9 mouse cellular contexts compared by ENCODE assay signal in genomic region chr10:128888941-128889827, GRCm38 (mm10). TPM values are rescaled to one million over a fixed set of nuclear protein-coding genes. Genes with fewer than 3 reads are reported as not detected.
DNase-seq lines count a peak whose midpoint lies in the region; ATAC-seq and TF ChIP-seq lines count a peak whose summit lies in the region.
"Had no signal": no experiment of that assay in that cellular context is flagged by ENCODE, and none has a peak within 500 bp of the region (broad histone marks: within the 10 kb centered on the region; RNA-seq: fewer than 3 reads in every experiment).

No protein-coding gene starts in this region.

- no peaks in the 10 kb centered on the region for H3K36me3 ChIP-seq in kidney, adult 2 months (ENCODE audit: control insufficient read depth, insufficient read depth, low read length)
- H3K36me3 ChIP-seq in myocyte (ENCODE audit: control insufficient read depth, insufficient read depth), result no peaks in the 10 kb centered on the region

- peak; percentile 21 for DNase-seq in kidney, adult 2 months
- DNase-seq in kidney, adult 11 months, result no peak
- peak; percentile 86 for DNase-seq in embryo, embryonic 9.5 days (ENCODE audit: extremely low spot score)
- peak; percentile 22 for DNase-seq in induced T-regulatory cell, adult 2 months (ENCODE audit: low read depth)
- DNase-seq in gastrocnemius, adult 8-10 months (ENCODE audit: low spot score in 2 of 2), result no peak
- DNase-seq in lung, postnatal 10 days, result no peak

- no peak for TF ChIP-seq POLR2A in kidney, adult 2 months (IDR thresholded peaks at IDR 0.05; ENCODE audit: low read depth, low read length)
- TF ChIP-seq POLR2A in myocyte (IDR thresholded peaks at IDR 0.05; ENCODE audit: insufficient read length, low read depth), result no peak

- TF ChIP-seq CTCF in kidney, adult 2 months (conservative IDR thresholded peaks at IDR 0.05; ENCODE audit: insufficient read depth, insufficient read length, low read depth, low read length), result no peak

- no peak overlapping the region for H3ac ChIP-seq in myocyte (ENCODE audit: control insufficient read depth, insufficient read length)

- H3K27ac ChIP-seq in kidney, adult 2 months (ENCODE audit: insufficient read depth, low read depth, low read length), result 0 out of 2 replicates have a peak overlapping the region, but pooled peaks have one; percentile 26
- H3K27ac ChIP-seq: macrophage had no signal

- H3K4me3 ChIP-seq in kidney, adult 2 months (ENCODE audit: insufficient read depth, low read depth, low read length), result peak overlapping the region; percentile 11
- peak overlapping the region; percentile 40 for H3K4me3 ChIP-seq in myocyte

- whole genome bisulfite sequencing in kidney, adult 2 months, result 10% methylated on average over 7 of the region's 7 CpGs

- 0 out of 2 replicates have a peak, but pooled peaks cover 2% of the 10 kb centered on the region for H3K4me1 ChIP-seq in kidney, adult 2 months (ENCODE audit: control insufficient read depth, insufficient read depth, low read length)

- no peaks in the 10 kb centered on the region for H3K27me3 ChIP-seq in kidney, adult 2 months (replicated peaks; ENCODE audit: control insufficient read depth, insufficient read depth, low read length)
- H3K27me3 ChIP-seq in myocyte (ENCODE audit: control insufficient read depth, insufficient read depth, insufficient read length), result no peaks in the 10 kb centered on the region

- peaks cover 4% of the 10 kb centered on the region for H3K79me2 ChIP-seq in myocyte (ENCODE audit: control insufficient read depth, insufficient read depth)

- H3K4me2 ChIP-seq in myocyte (ENCODE audit: low read depth), result peak overlapping the region; percentile 96

- ATAC-seq in erythroblast, adult 5-6 weeks (replicated peaks; ENCODE audit: low FRiP score, poor library complexity, severe bottlenecking), result no peak

TF ChIP-seq in myocyte, 11 proteins besides CTCF, POLR2A, EP300 and RAD21:
- TF ChIP-seq E2F4 (IDR thresholded peaks at IDR 0.05; ENCODE audit: insufficient read depth) (no peak), POLR2AphosphoS2 (IDR thresholded peaks at IDR 0.05; ENCODE audit: insufficient read length, low read depth) (no peak), REST (IDR thresholded peaks at IDR 0.05; ENCODE audit: insufficient read depth, insufficient read length) (no peak), MAX (IDR thresholded peaks at IDR 0.05; ENCODE audit: low read depth) (no peak), TCF3 (IDR thresholded peaks at IDR 0.05; ENCODE audit: insufficient read length, low read depth) (no peak), SRF (IDR thresholded peaks at IDR 0.05; ENCODE audit: control insufficient read depth, insufficient read length, low read depth) (no peak), MYOD1 (IDR thresholded peaks at IDR 0.05; ENCODE audit: control insufficient read depth in 1 of 3, insufficient read length in 2 of 3, low read depth in 2 of 3) (no peak), MYOG (IDR thresholded peaks at IDR 0.05; ENCODE audit: control insufficient read depth in 1 of 3, insufficient read depth in 1 of 3, insufficient read length in 2 of 3, low read depth in 2 of 3) (no peak), TCF12 (IDR thresholded peaks at IDR 0.05; ENCODE audit: insufficient read depth, poor library complexity, severe bottlenecking) (no peak), CEBPB (IDR thresholded peaks at IDR 0.05; ENCODE audit: insufficient read depth, poor library complexity, severe bottlenecking) (no peak)

RNA-seq across cellular contexts. Expression of gene Gdf11, which starts 2.3 kb away (rescaled TPM):
- polyA plus RNA-seq in kidney, adult 2 months (2012; rRNA removed), result 2.5 and 2.9 TPM in 2 replicates
- 17.9 TPM for polyA plus RNA-seq in myocyte (2012; fragmentation: generic; extraction: Trizol)
- 1 to 10 TPM; 2.7 to 8.9 (median 5.9) TPM for total RNA-seq in gastrocnemius, adult 8-10 months (2022)
- total RNA-seq in erythroblast, adult 5-6 weeks (2015; ENCODE audit: low replicate concordance), result not detected in 2 replicates
- not detected in 2 replicates for total RNA-seq in erythroblast, adult 5-6 weeks (2017; ENCODE audit: low replicate concordance)

RNA-seq across cellular contexts. Expression of gene Cd63, which starts 11.6 kb away (rescaled TPM):
- 713 and 847 TPM in 2 replicates for polyA plus RNA-seq in kidney, adult 2 months (2012; rRNA removed)
- 2,403 TPM for polyA plus RNA-seq in myocyte (2012; fragmentation: generic; extraction: Trizol)
- total RNA-seq in gastrocnemius, adult 8-10 months (2022), result 100 to 1,000 TPM; 136 to 170 (median 151) TPM
- total RNA-seq in erythroblast, adult 5-6 weeks (2015; ENCODE audit: low replicate concordance), result 90.9 and 115 TPM in 2 replicates
- total RNA-seq in erythroblast, adult 5-6 weeks (2017; ENCODE audit: low replicate concordance), result 27.2 and 35.5 TPM in 2 replicates

RNA-seq across cellular contexts. Expression of gene Rdh5, which starts 33.5 kb away (rescaled TPM):
- polyA plus RNA-seq in kidney, adult 2 months (2012; rRNA removed), result 38.9 and 46.0 TPM in 2 replicates
- polyA plus RNA-seq in myocyte (2012; fragmentation: generic; extraction: Trizol), result 63.3 TPM
- total RNA-seq in gastrocnemius, adult 8-10 months (2022), result 1 to 10 TPM; 3.1 to 4.2 (median 3.7) TPM
- 5.0 TPM in 1 of 2 replicates, not detected in the other for total RNA-seq in erythroblast, adult 5-6 weeks (2015; ENCODE audit: low replicate concordance)
- 1.1 TPM in 1 of 2 replicates, not detected in the other for total RNA-seq in erythroblast, adult 5-6 weeks (2017; ENCODE audit: low replicate concordance)

RNA-seq across cellular contexts. Expression of gene Bloc1s1, which starts 34.7 kb away (rescaled TPM):
- polyA plus RNA-seq in kidney, adult 2 months (2012; rRNA removed), result 339 and 365 TPM in 2 replicates
- 238 TPM for polyA plus RNA-seq in myocyte (2012; fragmentation: generic; extraction: Trizol)
- 100 to 1,000 TPM; 119 to 153 (median 140) TPM for total RNA-seq in gastrocnemius, adult 8-10 months (2022)
- 25.4 and 37.0 TPM in 2 replicates for total RNA-seq in erythroblast, adult 5-6 weeks (2015; ENCODE audit: low replicate concordance)
- total RNA-seq in erythroblast, adult 5-6 weeks (2017; ENCODE audit: low replicate concordance), result 22.7 and 24.7 TPM in 2 replicates

RNA-seq across cellular contexts. Expression of gene Itga7, which starts 44.4 kb away (rescaled TPM):
- 14.6 and 17.8 TPM in 2 replicates for polyA plus RNA-seq in kidney, adult 2 months (2012; rRNA removed)
- 635 TPM for polyA plus RNA-seq in myocyte (2012; fragmentation: generic; extraction: Trizol)
- 10 to 100 TPM; 63.3 to 69.0 (median 65.3) TPM for total RNA-seq in gastrocnemius, adult 8-10 months (2022)
- not detected in 2 replicates for total RNA-seq in erythroblast, adult 5-6 weeks (2015; ENCODE audit: low replicate concordance)
- not detected in 2 replicates for total RNA-seq in erythroblast, adult 5-6 weeks (2017; ENCODE audit: low replicate concordance)
- polyA plus RNA-seq: macrophage had no signal

Comparison
In these comparisons a context has a peak if more than half of its experiments do, and no peak if none do; other contexts are left out.
1. DNase-seq: peak in kidney, adult 2 months (single experiment), embryo, embryonic 9.5 days (single experiment) and induced T-regulatory cell, adult 2 months (single experiment); none in kidney, adult 11 months (single experiment), gastrocnemius, adult 8-10 months (0 of 2) and lung, postnatal 10 days (single experiment).